Mouse (Mus musculus): ENCODE results near the gene Tnnc1.

Tnnc1 gene

GRCm38 (mm10) chr14:31212499-31212898 is 4.4 kb downstream of the Tnnc1 start:
- no peak for DNase-seq (ENCODE audit: extremely low read depth, low read depth)

- no peak for DNase-seq (ENCODE audit: extremely low read depth, low read depth)
Observed at GRCm38 (mm10) chr14:31213868-31214267, 5.8 kb downstream of the Tnnc1 start.

GRCm38 (mm10) chr14:31214684-31215083 is 6.6 kb downstream of the Tnnc1 start:
- no peak for DNase-seq (ENCODE audit: extremely low read depth, low read depth)

- no peak for DNase-seq (ENCODE audit: extremely low read depth, low read depth)
Observed at GRCm38 (mm10) chr14:31215157-31216002, 7.3 kb downstream of the Tnnc1 start.

- no peak for DNase-seq (ENCODE audit: extremely low read depth, low read depth)
Observed at GRCm38 (mm10) chr14:31216846-31217245, 8.7 kb downstream of the Tnnc1 start, which contains the start of gene Nisch. TSS of gene Nisch (minus strand) at chr14:31216946.

GRCm38 (mm10) chr14:31217666-31218065 is 9.6 kb downstream of the Tnnc1 start, which contains the start of gene Sema3g:
TSS of gene Sema3g (plus strand) at chr14:31217860.
- DNase-seq (ENCODE audit: extremely low read depth, low read depth): no peak

- DNase-seq (ENCODE audit: extremely low read depth, low read depth): no peak
Observed at GRCm38 (mm10) chr14:31226978-31227377, 18.9 kb downstream of the Tnnc1 start.

GRCm38 (mm10) chr14:31228234-31228633 is 20.1 kb downstream of the Tnnc1 start:
- DNase-seq (ENCODE audit: extremely low read depth, low read depth): no peak

- no peak for DNase-seq (ENCODE audit: extremely low read depth, low read depth)
Observed at GRCm38 (mm10) chr14:31230442-31230841, 22.3 kb downstream of the Tnnc1 start.

GRCm38 (mm10) chr14:31232404-31233069 is 24.4 kb downstream of the Tnnc1 start:
- DNase-seq (ENCODE audit: extremely low read depth, low read depth): no peak

- no peak for DNase-seq (ENCODE audit: extremely low read depth, low read depth)
Observed at GRCm38 (mm10) chr14:31233070-31233995, 25.2 kb downstream of the Tnnc1 start.

- DNase-seq (ENCODE audit: extremely low read depth, low read depth): peak; percentile 30
Observed at GRCm38 (mm10) chr14:31233996-31234591, 26.0 kb downstream of the Tnnc1 start.

- no peak for DNase-seq (ENCODE audit: extremely low read depth, low read depth)
Observed at GRCm38 (mm10) chr14:31237101-31237882, 29.2 kb downstream of the Tnnc1 start.

GRCm38 (mm10) chr14:31240528-31240927 is 32.4 kb downstream of the Tnnc1 start:
- DNase-seq (ENCODE audit: extremely low read depth, low read depth): no peak

- no peak for DNase-seq (ENCODE audit: extremely low read depth, low read depth)
Observed at GRCm38 (mm10) chr14:31244777-31245176, 36.7 kb downstream of the Tnnc1 start.

- no peak for DNase-seq (ENCODE audit: extremely low read depth, low read depth)
Observed at GRCm38 (mm10) chr14:31245946-31246345, 37.8 kb downstream of the Tnnc1 start.

GRCm38 (mm10) chr14:31248396-31248795 is 40.3 kb downstream of the Tnnc1 start:
- DNase-seq (ENCODE audit: extremely low read depth, low read depth): no peak

GRCm38 (mm10) chr14:31250222-31251083 is 42.3 kb downstream of the Tnnc1 start:
- peak; percentile 62 for DNase-seq (ENCODE audit: extremely low read depth, low read depth)

GRCm38 (mm10) chr14:31251084-31251604 is 43.0 kb downstream of the Tnnc1 start, which contains the start of the genes Phf7 and Bap1:
TSS of gene Phf7 (minus strand) at chr14:31251317.
TSS of gene Bap1 (plus strand) at chr14:31251450.
- DNase-seq (ENCODE audit: extremely low read depth, low read depth): peak; percentile 58

Measured in MEL-GATA-1-ER (cell line).